Mouse (Mus musculus): ENCODE data around the gene Sfxn3. TPM values are rescaled to one million over a fixed set of nuclear protein-coding genes. Genes with fewer than 3 reads are reported as not detected.

Sfxn3 gene
- polyA plus RNA-seq (2016; fragmentation: Nextera tagmentation; extraction: Ambion mirVana), result 18.3 and 19.2 TPM in 2 replicates

- H3K4me3 ChIP-seq (replicated peaks), result peak within 1 kb of the TSS; percentile 49
- H3K27me3 ChIP-seq, result peaks cover 42% of the 10 kb centered on the region
- H3K9ac ChIP-seq (replicated peaks), result peak within 1 kb of the TSS; percentile 65
- H3K4me1 ChIP-seq (replicated peaks), result peaks cover 26% of the 10 kb centered on the region
- ATAC-seq (ENCODE audit: insufficient number of reproducible peaks, insufficient read depth, low FRiP score, low TSS enrichment, low read depth), result peak; percentile 69
- no peaks in the 10 kb centered on the region for H3K9me3 ChIP-seq
- peak within 1 kb of the TSS; percentile 77 for H3K4me2 ChIP-seq
- under 1% methylated on average over 26 of the region's 26 CpGs for WGBS
- peak within 1 kb of the TSS; percentile 76 for H3K27ac ChIP-seq
- peaks cover 29% of the 10 kb centered on the region for H3K36me3 ChIP-seq
These were observed at the start of gene Sfxn3 for GRCm38 (mm10) chr19:45047417-45047934. TSS of gene Sfxn3 (plus strand) at chr19:45047503.

DNA sequence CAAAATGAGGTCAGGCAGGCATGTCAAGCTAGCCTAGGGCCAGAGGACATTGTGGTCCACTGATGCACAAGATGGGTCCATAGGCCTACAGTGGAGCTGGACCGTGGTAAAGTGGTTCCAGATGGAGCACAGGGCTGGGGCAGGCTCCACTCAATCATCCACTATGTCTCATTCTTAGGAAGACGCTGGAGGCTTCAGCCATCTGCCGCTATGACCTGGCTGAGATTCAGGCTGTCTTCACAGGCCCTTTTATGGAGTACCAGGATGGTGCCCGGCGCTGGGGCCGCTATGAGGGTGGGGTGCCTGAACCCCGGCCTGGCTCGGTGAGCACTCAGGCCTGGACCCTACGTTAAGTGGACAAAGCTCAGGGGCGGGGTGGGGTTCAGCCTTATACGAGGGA lies 49.5 kb upstream of the Sfxn3 start:
- no peaks in the 10 kb centered on the region for H3K9me3 ChIP-seq
- peaks cover 80% of the 10 kb centered on the region for H3K36me3 ChIP-seq
- no peak overlapping the region for H3K27ac ChIP-seq
- no peak overlapping the region for H3K4me3 ChIP-seq (replicated peaks)
- ATAC-seq (ENCODE audit: insufficient number of reproducible peaks, insufficient read depth, low FRiP score, low TSS enrichment, low read depth), result no peak
- H3K4me2 ChIP-seq, result no peak overlapping the region
- H3K27me3 ChIP-seq, result no peaks in the 10 kb centered on the region
- H3K4me1 ChIP-seq (replicated peaks), result no peaks in the 10 kb centered on the region
- 74% methylated on average over 11 of the region's 11 CpGs for WGBS
- H3K9ac ChIP-seq (replicated peaks), result no peak overlapping the region

GRCm38 (mm10) chr19:44999647-45000046 lies 47.7 kb upstream of the Sfxn3 start:
- Histone ChIP-seq H3K9ac (replicated peaks) (no peak overlapping the region), H3K27ac (no peak overlapping the region), H3K4me1 (replicated peaks) (no peaks in the 10 kb centered on the region), H3K27me3 (no peaks in the 10 kb centered on the region), H3K4me2 (no peak overlapping the region), H3K36me3 (peaks cover 87% of the 10 kb centered on the region), H3K4me3 (replicated peaks) (no peak overlapping the region), H3K9me3 (no peaks in the 10 kb centered on the region)
- WGBS, result 91% methylated on average over 8 of the region's 8 CpGs
- no peak for ATAC-seq (ENCODE audit: insufficient number of reproducible peaks, insufficient read depth, low FRiP score, low TSS enrichment, low read depth)

DNA sequence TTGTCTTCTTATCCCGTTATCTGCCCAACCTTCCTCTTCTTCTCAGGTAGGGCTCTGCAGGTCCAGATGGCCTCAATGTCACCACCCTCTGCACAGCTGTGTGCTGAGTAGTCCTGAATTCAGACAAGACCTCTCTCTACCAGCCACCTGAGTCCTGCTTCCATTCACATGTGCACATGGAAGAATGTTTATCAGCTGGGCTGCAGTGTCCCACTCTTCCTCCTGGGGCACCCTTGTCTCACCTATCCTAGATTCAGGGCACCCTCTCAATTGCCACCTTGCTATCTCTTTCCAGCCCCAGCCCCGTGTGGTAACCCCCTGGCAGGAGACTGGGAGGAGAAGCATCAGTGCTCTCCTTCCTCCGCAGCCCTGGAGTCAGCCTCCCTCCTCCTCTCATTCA lies 45.0 kb upstream of the Sfxn3 start:
- no peak for ATAC-seq (ENCODE audit: insufficient number of reproducible peaks, insufficient read depth, low FRiP score, low TSS enrichment, low read depth)
- H3K27me3 ChIP-seq, result no peaks in the 10 kb centered on the region
- 65% methylated on average over 3 of the region's 3 CpGs for WGBS
- peaks cover 79% of the 10 kb centered on the region for H3K36me3 ChIP-seq
- H3K9ac ChIP-seq (replicated peaks), result no peak overlapping the region
- peaks cover 14% of the 10 kb centered on the region for H3K4me1 ChIP-seq (replicated peaks)
- H3K4me3 ChIP-seq (replicated peaks), result no peak overlapping the region
- H3K9me3 ChIP-seq, result no peaks in the 10 kb centered on the region
- no peak overlapping the region for H3K4me2 ChIP-seq
- no peak overlapping the region for H3K27ac ChIP-seq

- Histone ChIP-seq H3K4me1 (replicated peaks) (peaks cover 18% of the 10 kb centered on the region), H3K9ac (replicated peaks) (no peak overlapping the region), H3K36me3 (peaks cover 74% of the 10 kb centered on the region), H3K9me3 (no peaks in the 10 kb centered on the region), H3K27me3 (no peaks in the 10 kb centered on the region), H3K4me3 (replicated peaks) (no peak overlapping the region), H3K27ac (no peak overlapping the region), H3K4me2 (no peak overlapping the region)
- WGBS, result 85% methylated on average over 7 of the region's 7 CpGs
- ATAC-seq (ENCODE audit: insufficient number of reproducible peaks, insufficient read depth, low FRiP score, low TSS enrichment, low read depth), result no peak
These were observed 43.4 kb upstream of the Sfxn3 start for GRCm38 (mm10) chr19:45003740-45004516.

DNA sequence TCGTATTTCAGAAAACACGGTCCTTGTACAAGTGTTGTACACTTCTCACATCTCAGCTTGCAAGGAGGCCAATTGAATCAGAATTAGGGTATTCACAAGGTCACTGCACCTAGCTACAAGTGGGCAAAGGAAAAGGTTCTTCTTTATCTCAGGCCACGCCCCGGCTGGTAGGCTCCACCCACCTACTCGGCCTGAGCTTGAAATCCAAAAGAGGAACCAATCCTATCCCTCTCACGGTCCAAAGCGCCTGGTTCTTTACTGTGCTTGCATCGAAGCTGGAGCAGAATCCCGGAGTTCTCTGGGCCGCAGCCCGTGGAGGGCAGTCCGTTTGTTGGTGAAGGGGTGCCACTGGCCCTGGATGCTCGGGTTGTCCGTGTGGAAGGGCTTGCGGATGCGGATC lies 41.9 kb upstream of the Sfxn3 start, which contains the start of gene Twnk:
Gene Twnk, plus strand, starts transcription at position 220 of the 400 bp plus-strand sequence.
- H3K36me3 ChIP-seq, result peaks cover 71% of the 10 kb centered on the region
- no peak for ATAC-seq (ENCODE audit: insufficient number of reproducible peaks, insufficient read depth, low FRiP score, low TSS enrichment, low read depth)
- WGBS, result 13% methylated on average over 16 of the region's 16 CpGs
- H3K4me3 ChIP-seq (replicated peaks), result peak within 1 kb of the TSS; percentile 72
- H3K9me3 ChIP-seq, result no peaks in the 10 kb centered on the region
- no peaks in the 10 kb centered on the region for H3K27me3 ChIP-seq
- peak within 1 kb of the TSS; percentile 76 for H3K9ac ChIP-seq (replicated peaks)
- H3K4me1 ChIP-seq (replicated peaks), result peaks cover 21% of the 10 kb centered on the region
- peak within 1 kb of the TSS; percentile 97 for H3K4me2 ChIP-seq
- H3K27ac ChIP-seq, result peak within 1 kb of the TSS; percentile 75

DNA sequence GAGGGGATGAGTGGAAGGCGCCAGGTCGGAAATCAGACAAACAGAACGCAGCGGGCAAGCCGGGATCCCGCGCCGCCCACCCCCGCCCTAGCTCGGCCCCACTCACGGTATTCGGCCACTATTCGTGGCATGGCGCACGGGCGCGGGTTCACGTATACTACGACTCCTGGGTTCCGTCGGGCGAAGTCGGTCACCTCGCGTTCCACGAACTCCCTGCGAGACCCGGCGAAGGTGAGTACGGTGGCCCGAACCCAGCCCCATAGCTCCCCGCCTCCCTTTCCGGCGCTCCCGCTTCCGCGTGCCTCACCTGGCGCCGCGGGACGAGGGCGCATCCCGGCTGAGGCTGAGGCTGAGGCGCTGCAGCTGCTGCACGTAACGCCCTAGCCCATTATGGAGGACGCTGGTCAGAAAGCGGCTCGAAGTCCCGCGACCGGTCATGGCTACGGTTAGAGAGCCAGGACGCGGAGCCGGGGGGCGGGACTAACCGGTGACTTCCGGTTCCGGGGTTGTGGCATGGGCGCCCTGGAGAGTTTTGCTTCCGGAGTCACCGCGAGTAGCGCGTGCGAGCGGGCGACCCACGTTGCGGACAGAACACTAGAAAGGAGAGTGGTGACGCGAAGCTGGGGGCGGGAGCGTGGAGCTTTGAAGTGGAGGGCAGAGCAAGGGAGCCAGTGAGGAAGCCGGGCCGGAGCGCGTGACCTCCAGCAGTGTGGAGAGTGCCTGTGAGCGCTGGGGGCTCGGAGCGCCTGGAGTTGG lies 41.2 kb upstream of the Sfxn3 start, which contains the start of gene Mrpl43:
Gene Mrpl43, minus strand, starts transcription at position 486 of the 756 bp plus-strand sequence.
- Histone ChIP-seq H3K9ac (replicated peaks) (peak within 1 kb of the TSS; percentile 76), H3K36me3 (peaks cover 71% of the 10 kb centered on the region), H3K9me3 (no peaks in the 10 kb centered on the region), H3K27me3 (no peaks in the 10 kb centered on the region), H3K27ac (peak within 1 kb of the TSS; percentile 75), H3K4me2 (peak within 1 kb of the TSS; percentile 97), H3K4me1 (replicated peaks) (peaks cover 21% of the 10 kb centered on the region), H3K4me3 (replicated peaks) (peak within 1 kb of the TSS; percentile 72)
- under 1% methylated on average over 82 of the region's 82 CpGs for WGBS
- ATAC-seq (ENCODE audit: insufficient number of reproducible peaks, insufficient read depth, low FRiP score, low TSS enrichment, low read depth), result peak; percentile 89

GRCm38 (mm10) chr19:45007021-45007420 lies 40.3 kb upstream of the Sfxn3 start:
- H3K27ac ChIP-seq, result peak overlapping the region; percentile 75
- H3K9me3 ChIP-seq, result no peaks in the 10 kb centered on the region
- H3K4me3 ChIP-seq (replicated peaks), result peak overlapping the region; percentile 72
- peaks cover 71% of the 10 kb centered on the region for H3K36me3 ChIP-seq
- peak overlapping the region; percentile 76 for H3K9ac ChIP-seq (replicated peaks)
- no peaks in the 10 kb centered on the region for H3K27me3 ChIP-seq
- WGBS, result 49% methylated on average over 17 of the region's 17 CpGs
- H3K4me1 ChIP-seq (replicated peaks), result peaks cover 21% of the 10 kb centered on the region
- no peak for ATAC-seq (ENCODE audit: insufficient number of reproducible peaks, insufficient read depth, low FRiP score, low TSS enrichment, low read depth)
- peak overlapping the region; percentile 97 for H3K4me2 ChIP-seq

DNA sequence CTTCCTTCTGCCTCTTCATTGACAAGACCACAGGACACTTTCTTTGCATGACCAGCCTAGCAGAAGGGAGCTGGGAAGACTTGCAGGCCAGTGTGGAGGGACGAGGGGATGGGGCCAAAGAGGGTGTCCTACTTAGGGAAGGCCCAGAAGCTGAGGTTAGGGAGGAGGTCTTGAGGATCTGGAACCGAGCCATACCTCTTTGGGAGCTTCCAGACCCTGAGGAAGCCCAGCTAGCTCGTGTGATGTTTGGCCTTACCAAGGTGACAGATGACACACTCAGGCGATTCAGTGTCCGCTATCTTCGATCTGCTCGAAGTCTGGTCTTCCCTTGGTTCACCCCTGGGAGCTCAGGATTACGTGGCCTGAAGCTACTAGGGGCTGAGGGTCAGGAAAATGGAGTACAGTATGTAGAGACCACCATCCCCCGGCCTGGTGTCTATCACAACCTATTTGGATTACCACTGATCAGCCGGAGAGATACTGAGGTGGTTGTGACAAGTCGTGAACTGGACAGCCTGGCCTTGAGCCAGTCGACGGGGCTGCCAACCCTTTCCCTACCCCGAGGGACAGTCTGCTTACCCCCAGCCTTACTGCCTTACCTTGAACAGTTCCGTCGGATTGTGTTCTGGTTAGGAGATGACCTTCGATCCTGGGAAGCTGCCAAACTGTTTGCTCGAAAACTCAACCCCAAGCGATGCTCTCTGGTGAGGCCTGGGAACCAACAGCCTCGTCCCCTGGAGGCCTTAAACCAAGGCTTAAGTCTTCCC lies 39.7 kb upstream of the Sfxn3 start:
- H3K36me3 ChIP-seq, result peaks cover 67% of the 10 kb centered on the region

DNA sequence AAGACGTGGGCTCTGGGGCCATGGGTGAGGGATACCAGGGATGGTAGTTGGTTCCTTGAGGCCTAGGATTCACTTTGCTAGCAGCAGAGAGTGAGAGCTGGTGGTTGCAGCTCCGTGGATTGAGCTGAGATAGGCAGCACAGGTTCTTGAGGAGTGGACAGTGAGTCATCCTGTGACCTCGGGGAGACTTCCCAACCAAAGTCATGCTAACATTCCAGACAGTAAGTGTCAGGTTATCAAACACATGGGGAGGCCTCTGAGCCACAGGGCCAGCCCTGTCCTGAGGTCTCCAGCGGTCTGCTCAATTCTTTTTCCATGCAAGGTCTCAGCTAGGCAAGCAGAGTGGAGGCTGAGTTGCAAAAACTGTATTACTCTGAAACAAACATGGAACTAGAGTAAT lies 36.7 kb upstream of the Sfxn3 start:
- no peak overlapping the region for H3K9ac ChIP-seq (replicated peaks)
- 89% methylated on average over 4 of the region's 4 CpGs for WGBS
- peaks cover 41% of the 10 kb centered on the region for H3K36me3 ChIP-seq
- no peaks in the 10 kb centered on the region for H3K9me3 ChIP-seq
- no peak overlapping the region for H3K4me3 ChIP-seq (replicated peaks)
- H3K27ac ChIP-seq, result no peak overlapping the region
- no peak for ATAC-seq (ENCODE audit: insufficient number of reproducible peaks, insufficient read depth, low FRiP score, low TSS enrichment, low read depth)
- no peaks in the 10 kb centered on the region for H3K27me3 ChIP-seq
- H3K4me1 ChIP-seq (replicated peaks), result peaks cover 42% of the 10 kb centered on the region
- no peak overlapping the region for H3K4me2 ChIP-seq

More for the DNA sequence above, 39.7 kb upstream of the Sfxn3 start:
- Histone ChIP-seq H3K4me1 (replicated peaks) (peaks cover 26% of the 10 kb centered on the region), H3K27me3 (no peaks in the 10 kb centered on the region), H3K9ac (replicated peaks) (peak overlapping the region; percentile 76; the same call in 1 of the 2 replicates), H3K4me2 (peak overlapping the region; percentile 97), H3K9me3 (no peaks in the 10 kb centered on the region), H3K4me3 (replicated peaks) (peak overlapping the region; percentile 72), H3K27ac (no peak overlapping the region)
- 91% methylated on average over 20 of the region's 20 CpGs for WGBS
- no peak for ATAC-seq (ENCODE audit: insufficient number of reproducible peaks, insufficient read depth, low FRiP score, low TSS enrichment, low read depth)

Measured in limb, embryonic 12.5 days (tissue).